Mouse (Mus musculus): ENCODE measurements at regions not wholly inside any gene's neighbourhood (a gene's known extent, or its start where the extent isn't known, plus 50 kb on each side); places are given as distances from the start of the nearest gene placed in this dataset.

DNA sequence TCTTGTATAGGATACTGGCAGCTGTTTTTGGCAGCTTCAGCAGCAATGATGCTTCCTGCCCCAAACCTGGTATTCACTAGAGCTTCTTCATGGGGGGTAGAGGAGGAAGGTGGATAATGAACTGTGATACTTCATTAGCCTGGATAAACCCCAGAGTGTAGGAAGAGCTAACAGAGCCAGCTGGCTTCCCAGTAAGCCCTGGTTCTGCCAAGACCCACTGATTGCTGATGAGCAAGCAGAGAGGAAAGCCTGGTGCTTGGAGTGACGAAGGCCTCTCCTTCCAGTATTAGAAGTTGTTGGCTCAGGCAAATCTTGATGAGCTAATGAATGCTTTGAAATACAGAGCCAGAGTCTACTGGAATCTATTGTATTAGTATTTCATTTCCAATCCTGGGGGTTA, 370.8 kb upstream of the Pkn2 start:
- in situ Hi-C loops (cut with MboI; ENCODE audit: low sequenced_read_pairs) = no loop called here

DNA sequence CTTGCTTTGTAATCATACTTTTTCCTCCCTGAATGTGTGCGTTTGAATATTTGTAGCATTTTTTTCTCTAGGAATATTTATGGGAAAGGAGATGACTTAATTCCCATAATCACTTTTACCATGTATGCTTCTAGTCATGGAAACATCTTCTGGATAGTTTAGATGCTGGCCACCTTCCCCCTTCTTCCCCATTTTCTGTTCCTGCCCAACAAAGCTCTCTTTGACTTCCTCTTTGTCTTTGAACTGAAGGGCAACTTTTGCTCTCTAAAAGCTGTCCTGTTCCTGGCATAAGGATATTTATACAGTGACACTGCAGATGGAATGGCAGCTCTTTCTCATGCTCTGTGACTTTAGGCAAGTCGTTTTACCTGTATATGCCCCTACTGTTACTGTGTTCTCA, 370.2 kb upstream of the Pkn2 start:
- in situ Hi-C loops (cut with MboI; ENCODE audit: low sequenced_read_pairs) = no loop called here

- in situ Hi-C loops (cut with MboI; ENCODE audit: low sequenced_read_pairs) = no loop called here
Observed at GRCm38 (mm10) chr3:143242691-143243090, 360.9 kb upstream of the Pkn2 start.

DNA sequence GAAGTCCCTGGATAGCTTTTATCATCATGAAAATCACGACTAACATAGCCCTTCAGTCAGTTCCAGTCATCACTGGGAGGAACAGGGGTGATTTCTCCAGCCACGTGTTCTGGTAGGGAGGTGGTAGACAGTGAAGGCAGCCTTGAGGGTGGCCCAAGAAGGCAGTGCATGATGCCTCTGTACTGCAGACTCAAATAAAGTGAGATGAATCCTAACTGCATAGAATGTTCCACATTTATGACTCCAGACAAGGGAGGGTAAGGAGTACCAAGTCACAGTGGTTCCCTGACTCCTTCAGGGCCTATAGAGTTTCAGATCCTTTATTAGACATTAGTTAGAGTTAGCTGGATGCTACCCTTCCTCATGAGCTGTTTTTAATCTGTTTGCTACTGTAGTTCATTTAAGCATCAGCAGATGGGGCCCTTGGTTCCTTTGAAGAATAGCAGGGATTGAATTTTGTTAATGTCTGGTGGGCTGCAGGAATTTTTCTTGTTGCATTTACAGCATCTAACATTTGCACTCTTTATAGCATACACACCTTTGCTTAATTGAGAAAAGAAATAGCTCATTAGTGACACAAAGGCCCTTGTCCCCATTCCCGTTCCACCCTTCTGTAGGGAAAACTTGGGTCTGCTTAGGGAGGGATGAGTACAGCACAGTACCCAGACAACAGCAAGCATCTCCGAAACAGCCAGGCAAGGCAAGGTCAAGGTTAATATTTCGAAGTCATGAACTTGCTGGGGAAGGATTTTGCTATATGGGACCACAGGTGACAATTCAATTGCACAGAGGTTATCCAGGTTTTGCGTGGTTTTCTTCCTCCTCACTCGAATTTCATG, 359.0 kb upstream of the Pkn2 start:
- in situ Hi-C loops (cut with MboI; ENCODE audit: low sequenced_read_pairs) = no loop called here

DNA sequence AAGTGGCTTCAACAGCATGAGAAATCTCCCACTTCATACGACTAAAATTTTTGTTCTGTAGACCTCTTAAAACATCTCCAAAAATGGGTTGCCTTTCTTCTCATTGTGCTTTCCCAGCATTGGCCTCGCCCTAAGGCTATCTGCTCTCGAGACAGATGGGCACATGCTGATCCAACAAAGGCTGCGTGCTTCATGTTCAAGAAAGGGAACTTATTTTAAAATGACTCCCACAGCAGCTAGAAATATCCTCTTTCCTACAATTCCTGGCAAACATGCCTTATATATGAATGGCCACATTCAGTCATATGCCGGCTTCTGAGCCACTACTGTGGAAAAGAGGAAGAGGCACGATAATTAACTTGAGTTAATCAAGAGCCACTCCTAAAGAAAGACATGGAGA, 356.7 kb upstream of the Pkn2 start:
- in situ Hi-C loops (cut with MboI; ENCODE audit: low sequenced_read_pairs) = no loop called here

GRCm38 (mm10) chr3:143223999-143224729, 342.4 kb upstream of the Pkn2 start:
- in situ Hi-C loops (cut with MboI; ENCODE audit: low sequenced_read_pairs) = no loop called here

- in situ Hi-C loops (cut with MboI; ENCODE audit: low sequenced_read_pairs) = no loop called here
Observed at GRCm38 (mm10) chr3:143193263-143193970, 311.6 kb upstream of the Pkn2 start.

GRCm38 (mm10) chr3:143188931-143189330, 307.1 kb upstream of the Pkn2 start:
- in situ Hi-C loops (cut with MboI; ENCODE audit: low sequenced_read_pairs) = no loop called here

DNA sequence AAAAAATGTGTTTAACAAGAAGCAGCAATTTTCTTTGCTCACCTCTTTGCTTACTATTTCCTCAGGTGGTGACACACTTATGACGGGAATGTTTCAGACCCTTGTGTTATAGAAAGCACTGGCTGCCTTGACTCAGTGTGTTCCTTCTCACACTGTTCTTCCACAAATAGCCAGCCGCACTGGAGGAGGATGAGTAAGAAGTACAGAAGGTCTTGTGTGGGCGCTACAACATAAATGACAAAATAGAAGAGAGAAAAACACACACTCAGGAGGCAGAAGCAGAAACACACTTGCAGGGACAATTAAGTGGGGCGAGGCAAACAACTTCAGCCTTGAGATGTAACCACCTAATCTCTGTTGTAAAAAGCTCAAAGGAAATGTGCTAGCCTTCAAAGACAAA, 292.2 kb upstream of the Pkn2 start:
- in situ Hi-C loops (cut with MboI; ENCODE audit: low sequenced_read_pairs) = no loop called here

DNA sequence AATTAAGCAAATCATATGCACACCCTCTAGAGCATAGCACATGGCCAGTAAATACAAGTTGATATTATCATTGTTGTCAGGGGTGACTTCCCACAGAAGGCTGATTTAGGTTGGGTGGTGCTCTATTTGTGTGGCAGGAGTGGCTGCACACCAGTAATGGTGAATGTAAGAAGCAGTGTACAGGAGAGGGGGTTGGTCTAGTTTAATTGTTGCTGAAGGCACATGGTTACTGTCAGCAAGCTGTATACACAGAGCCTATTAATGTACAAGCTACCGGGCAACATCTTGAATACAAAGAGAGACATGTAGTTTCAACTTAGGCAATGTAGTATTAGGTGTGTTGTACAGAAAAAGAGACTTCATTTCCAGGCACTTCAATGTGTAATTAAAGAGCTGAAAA, 280.6 kb upstream of the Pkn2 start:
- in situ Hi-C loops (cut with MboI; ENCODE audit: low sequenced_read_pairs) = no loop called here

- in situ Hi-C loops (cut with MboI; ENCODE audit: low sequenced_read_pairs) = no loop called here
Observed at GRCm38 (mm10) chr3:143161993-143162392, 280.2 kb upstream of the Pkn2 start.

DNA sequence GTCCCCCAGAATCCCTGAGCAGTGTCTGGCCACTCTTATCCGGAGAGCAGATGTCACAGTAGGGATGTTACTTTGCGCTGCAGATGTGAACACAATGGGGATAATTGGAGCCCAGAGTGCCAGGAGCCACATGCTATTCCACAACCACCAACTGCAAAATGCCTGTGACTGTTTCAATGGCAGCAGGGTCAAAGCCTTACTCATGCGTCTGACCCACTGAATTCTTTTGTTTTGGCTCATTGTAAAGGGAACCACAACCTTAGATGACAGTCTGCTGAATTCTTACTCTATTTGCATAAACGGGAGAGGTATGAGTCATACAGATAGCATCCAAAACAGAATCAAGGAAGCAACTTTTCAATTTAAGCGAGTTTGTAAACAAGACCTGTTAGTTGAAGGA, 276.8 kb upstream of the Pkn2 start:
- in situ Hi-C loops (cut with MboI; ENCODE audit: low sequenced_read_pairs) = no loop called here

GRCm38 (mm10) chr3:143156733-143157524, 275.1 kb upstream of the Pkn2 start:
- in situ Hi-C loops (cut with MboI; ENCODE audit: low sequenced_read_pairs) = no loop called here

- in situ Hi-C loops (cut with MboI; ENCODE audit: low sequenced_read_pairs) = no loop called here
Observed at GRCm38 (mm10) chr3:143156174-143156573, 274.4 kb upstream of the Pkn2 start.

GRCm38 (mm10) chr3:143155556-143155955, 273.8 kb upstream of the Pkn2 start:
- in situ Hi-C loops (cut with MboI; ENCODE audit: low sequenced_read_pairs) = no loop called here

DNA sequence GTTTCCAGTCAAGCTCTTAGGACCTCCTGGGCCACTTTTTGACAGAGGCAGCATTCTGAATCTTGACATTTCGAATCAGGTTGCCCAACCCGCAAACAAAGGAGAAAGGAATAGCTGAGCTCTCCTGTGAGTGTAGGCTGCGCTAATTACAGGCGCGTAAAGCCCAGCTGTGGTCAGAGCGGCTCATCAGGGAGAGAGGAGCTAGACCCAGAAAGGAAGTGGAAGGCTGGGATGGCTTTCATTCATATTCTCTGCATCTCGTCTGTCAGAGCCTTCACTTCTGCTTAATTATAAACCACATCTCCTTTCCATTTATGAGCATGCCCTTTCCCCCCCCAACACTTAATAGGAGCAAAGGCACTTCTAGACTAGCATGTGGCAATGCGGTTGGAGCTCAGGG, 265.7 kb upstream of the Pkn2 start:
- in situ Hi-C loops (cut with MboI; ENCODE audit: low sequenced_read_pairs) = no loop called here

- in situ Hi-C loops (cut with MboI; ENCODE audit: low sequenced_read_pairs) = no loop called here
Observed at GRCm38 (mm10) chr3:143138952-143139351, 257.1 kb upstream of the Pkn2 start.

DNA sequence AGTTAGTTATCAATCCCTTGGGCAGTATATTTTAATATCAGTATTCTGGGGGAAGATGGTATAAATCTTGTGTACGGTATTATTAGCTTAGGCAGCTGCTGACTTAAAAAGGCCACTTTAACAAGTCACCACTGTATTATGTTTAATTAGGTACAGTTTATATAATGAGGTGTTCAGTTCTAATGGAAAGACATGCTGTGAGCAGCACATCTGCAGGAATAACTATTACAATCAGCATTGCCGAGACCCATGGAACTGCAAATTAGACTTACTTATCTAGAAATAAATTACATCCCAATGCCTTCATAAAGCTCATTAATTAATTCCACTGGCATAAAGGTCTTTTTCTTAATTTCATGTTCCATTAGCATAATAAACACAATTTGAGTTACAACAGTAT, 252.7 kb upstream of the Pkn2 start:
- in situ Hi-C loops (cut with MboI; ENCODE audit: low sequenced_read_pairs) = no loop called here

DNA sequence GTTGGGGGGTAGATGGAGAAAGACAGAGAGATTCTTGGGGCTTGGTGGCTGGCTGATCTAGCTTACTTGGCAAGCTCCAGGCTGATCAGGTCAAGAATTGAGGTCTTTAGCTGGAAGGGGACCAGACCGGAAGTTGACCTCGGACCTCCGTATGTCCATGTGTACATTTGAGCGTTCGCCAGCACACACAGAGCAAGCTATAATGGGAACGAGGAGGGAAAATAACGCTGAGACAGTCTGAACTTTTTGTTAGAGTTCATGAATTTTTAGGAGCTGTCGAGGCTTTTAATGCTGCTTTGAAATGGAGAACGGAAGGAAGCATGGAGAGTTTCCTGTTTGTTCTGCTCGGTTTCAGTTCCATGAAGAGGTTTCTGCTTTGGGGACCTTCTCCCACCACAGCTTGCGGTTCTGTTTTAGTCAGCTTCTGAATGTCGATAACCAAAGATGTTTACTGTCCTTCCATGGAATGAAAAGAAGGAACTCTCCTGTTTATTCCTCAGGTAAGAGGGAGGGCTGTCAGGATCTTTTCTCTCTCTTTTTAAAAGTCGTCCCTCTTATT, 226.0 kb upstream of the Pkn2 start:
- in situ Hi-C loops (cut with MboI; ENCODE audit: low sequenced_read_pairs) = no loop called here

DNA sequence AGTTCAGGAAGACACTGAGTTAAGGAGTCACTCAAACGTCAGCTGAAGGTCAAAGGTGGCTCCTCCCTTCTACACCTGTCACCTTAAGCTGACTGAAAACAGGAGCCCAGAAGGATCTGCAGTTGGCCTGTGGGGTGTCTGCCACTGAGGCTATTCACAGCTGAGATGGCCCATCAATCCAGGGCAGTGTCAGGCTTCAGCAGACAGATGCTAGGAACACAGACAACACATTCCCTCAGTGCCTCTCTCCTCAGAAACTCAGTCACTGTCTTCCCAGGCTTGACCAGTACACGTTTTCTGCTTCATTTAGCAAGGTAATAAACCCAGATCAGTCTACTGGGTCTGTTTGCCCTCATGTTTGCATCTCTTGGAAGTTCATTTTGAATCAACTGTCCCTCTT, 222.9 kb upstream of the Pkn2 start:
- in situ Hi-C loops (cut with MboI; ENCODE audit: low sequenced_read_pairs) = no loop called here

GRCm38 (mm10) chr3:143103333-143103732, 221.5 kb upstream of the Pkn2 start:
- in situ Hi-C loops (cut with MboI; ENCODE audit: low sequenced_read_pairs) = no loop called here
